Mouse (Mus musculus): Measurements from ENCODE around the gene Adgrg1. TPM values are rescaled to one million over a fixed set of nuclear protein-coding genes. Genes with fewer than 3 reads are reported as not detected.
A peak's percentile ranks its signal among the peaks of the same experiment; 100 is the strongest.

The Adgrg1 gene
- polyA plus RNA-seq, 2 experiments from 2014 or later, result 4.6 to 8.4 TPM

DNA sequence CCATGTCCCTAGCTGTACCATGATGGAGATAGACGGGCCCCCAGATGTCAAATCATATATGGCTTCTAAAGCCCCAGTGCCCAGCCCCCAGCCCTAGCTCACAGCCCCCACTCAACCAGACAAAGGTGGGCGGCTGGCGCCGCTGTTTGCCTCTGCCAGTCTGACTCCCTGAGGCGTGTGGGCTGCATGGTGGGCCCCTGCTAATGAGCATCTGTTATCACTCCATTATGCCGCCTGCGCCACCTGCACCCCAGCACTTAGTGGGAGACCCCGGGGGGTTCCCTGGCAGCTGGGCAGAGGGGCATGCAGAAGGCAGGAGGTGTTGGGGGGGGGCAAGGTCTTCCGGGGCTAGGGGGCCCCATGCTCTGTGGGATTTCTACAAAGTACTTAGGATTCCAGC lies 3.6 kb downstream of the Adgrg1 start:
- no peak for ATAC-seq

DNA sequence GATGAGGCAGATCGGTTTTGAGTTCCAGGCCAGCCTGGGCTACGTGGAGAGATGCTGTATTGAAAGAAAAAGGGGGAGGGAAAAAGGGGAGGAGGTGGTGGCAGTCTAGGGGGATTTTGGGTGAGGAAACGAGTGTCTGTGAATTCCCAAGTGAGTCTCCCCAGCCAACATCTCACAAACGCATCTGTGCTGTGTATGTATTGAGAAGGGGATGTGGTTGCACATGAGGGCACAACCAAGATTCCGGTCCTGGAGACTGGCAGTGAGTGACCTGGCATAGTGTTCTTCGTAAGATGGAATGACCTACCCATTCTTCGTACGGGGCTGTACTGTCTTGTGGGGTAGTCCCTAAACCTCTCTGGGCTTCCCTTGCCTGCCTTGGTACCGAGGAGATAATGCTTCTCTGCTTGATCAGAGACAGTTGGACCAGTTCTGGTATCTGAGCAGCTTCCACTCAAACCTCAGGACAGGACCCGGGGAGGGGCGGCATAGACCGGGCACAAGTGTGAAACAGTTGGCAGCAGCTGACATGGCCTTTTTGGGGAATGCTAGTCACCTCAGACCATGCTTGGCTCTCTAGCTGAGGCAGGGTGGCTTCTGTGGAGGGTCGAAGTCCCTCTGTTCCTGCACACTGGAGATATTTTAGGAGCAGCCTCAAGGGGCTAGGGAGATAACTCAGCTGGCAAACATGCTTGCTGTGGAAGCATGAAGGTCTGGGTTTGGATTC lies 4.2 kb downstream of the Adgrg1 start:
- ATAC-seq, result peak; percentile 23

DNA sequence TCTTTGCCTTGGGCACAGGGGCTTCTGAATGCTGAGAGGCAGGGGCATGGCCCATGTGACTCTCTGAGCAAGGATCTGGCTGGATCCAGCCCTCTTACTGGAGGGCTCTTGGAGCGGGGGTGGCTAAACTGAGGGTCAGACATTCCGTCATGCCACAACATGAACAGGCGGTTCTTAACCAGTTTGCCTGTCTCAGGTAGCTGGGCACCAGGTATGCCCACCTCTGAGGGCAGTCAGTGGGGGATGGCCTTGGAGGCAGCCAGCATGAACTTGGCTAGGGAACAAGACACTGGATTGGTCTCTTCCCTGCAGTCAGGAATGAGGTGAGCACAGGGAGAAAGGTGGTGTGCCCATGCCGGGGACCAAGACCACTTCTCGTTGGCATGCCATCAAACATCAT lies 5.6 kb downstream of the Adgrg1 start:
- no peak for ATAC-seq

DNA sequence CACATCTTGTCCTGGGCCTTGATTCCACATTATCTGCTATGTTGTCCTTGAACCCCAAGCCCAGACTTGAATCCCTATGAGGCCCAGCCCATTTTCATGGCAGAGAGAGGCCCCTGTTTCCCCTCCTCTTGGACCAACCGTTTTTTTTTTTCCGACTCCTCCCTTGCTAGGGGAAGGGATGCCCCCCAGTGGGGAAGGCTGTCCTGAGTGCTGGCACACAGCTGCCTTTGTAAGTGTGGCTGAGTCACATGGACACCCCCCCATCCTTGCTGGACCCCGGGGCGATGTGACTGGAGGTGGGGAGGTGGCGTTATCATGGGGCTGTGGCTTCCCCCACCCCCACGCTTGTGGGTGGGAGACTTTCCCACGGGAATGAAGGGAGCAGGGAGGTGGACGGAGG lies 6.4 kb downstream of the Adgrg1 start:
- no peak for ATAC-seq

DNA sequence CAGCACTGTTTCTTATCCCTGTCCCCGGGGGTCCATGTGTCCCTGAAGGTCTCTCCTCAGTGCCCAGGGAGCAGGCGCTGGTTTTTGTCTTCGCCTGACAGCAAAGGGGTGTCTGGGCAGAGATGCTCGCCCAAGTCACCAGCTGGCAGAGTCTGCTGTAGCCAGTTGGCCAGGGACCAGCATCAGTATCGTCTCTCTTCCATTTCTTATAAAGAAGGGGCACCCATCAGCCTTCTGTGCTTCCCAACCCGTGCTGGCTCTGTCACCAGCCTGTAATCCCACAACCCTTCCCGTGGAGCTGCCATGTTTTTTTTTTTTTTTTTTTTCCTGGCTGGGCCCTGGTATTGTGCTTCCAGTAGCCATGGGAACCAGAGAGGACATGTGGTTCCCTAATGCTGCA lies 7.3 kb downstream of the Adgrg1 start:
- ATAC-seq, result no peak

DNA sequence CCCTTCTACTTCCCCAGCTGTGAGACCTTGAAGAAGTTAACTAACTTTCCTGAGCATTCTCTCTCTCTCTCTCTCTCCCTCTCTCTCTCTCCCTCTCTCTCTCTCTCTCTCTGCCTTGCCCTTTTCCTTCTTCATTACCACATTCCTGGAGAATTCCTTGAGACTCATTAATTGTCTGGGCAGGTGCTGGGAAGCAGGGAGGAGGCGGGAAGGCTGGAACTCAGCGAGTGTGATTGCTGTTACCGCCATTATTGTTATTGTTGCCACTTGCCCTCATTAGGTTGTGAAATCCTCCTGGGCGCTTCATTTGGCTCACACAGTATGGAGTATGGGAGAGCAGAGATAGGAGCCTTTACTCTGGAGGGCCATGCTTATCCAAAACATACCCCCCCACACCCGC lies 8.6 kb downstream of the Adgrg1 start:
- no peak for ATAC-seq

DNA sequence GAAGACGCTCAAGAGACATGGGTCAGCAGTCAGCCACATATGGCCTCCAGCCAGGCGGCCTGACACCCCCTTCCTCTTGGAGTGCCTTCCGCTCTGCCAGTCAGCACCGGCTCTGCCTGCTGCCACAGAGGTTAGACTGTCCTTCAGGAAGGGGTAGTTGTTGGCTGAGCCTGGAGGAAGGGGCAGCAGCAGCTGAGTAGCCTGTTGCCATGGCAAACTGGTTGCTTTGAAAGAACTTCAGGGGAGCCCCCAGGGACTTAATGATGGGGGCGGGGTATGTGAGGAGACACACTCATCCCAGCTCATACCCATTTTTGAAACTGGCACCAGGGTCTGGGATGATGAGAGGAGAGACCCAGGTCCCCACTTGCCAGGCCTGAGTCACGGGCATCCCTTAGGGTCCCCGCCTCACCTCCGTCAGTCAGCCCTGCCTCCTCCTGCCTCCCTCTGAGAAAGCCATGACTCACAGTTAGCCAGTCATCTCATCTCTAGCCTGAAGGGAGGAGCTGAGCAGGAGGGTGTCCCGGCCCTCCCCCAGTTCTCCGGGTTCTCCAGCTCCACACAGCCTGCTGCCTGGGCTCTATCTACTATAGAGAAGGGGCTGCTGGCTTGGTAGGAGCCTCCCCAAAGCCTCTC lies 9.4 kb downstream of the Adgrg1 start:
- ATAC-seq, result no peak

DNA sequence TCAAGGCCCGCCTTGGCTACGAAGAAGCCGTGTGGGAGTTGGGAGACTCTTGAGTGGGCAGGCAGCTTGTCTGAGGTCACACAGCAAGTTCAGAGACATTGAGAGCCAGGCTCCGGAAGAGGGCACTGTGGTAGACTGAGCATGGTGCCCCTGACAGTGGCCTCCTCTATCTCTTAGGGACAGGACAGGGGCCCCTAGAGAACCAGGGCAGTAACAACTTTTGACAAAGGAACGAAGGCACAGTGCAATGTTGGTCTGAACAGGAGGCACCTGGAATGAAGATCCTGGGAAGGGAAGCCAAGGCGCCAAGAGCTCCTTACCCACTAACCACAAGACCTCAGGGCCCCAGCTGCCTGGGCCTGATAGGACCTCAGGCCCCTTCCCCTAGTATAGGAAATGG lies 10.5 kb downstream of the Adgrg1 start:
- no peak for ATAC-seq

DNA sequence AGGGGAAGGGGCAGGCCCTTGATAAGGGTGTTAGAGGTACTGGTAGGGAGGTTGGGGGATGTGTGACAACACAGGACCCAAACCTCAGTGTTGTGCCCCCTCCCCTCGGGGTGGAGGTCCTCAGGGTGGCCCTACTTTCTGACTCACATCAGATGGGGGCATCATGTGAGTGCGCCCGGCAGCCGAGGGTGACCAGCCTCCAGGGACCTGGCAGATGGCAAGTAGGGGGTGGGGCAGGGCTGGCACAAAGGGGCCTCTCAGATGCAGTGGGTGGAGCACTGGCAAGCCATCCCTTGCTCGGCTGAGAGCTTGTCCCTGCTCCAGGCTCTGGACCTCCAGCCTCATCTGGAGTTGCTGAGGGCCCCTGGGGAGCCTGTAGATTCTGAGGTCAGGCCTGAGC lies 12.1 kb downstream of the Adgrg1 start:
- no peak for ATAC-seq

DNA sequence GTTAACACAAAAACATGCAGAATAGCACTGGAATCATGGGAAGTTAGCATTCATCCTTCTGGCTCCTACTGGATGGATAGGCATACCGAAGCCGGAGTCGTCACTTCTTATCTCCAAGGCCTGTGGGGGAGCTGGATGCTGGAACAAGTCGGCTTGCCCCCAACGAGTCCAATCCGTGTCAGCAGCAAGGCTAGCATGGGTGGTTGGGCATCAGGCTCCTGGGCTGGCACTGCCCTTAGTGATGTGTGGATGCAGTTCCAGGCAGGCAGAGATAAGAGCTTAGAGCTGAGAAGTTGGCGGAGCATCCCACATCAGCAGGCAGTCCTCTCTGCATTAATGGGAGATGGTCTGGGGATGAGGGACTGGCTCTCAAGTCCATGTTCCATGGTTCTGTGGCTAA lies 13.0 kb downstream of the Adgrg1 start:
- no peak for ATAC-seq

DNA sequence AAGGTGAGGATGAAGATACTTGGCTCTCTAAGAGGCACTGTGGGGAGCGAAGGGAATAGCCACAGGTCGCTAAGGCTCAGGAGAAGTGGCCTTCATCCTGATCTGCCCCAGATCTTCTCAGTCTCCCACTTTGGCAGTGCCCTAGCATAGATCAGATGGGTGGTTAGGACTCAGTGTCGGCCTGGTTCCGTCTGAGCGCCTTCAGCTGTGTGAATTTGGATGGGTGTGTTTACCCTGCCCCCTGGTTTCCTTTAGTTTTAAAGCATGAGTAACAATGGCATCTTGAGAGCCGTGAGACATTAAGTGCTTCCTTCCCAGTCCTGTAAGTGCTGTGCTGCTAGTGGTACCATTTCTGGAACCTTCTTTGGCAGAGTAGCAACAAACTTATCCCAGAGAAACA lies 14.1 kb downstream of the Adgrg1 start:
- ATAC-seq, result no peak

DNA sequence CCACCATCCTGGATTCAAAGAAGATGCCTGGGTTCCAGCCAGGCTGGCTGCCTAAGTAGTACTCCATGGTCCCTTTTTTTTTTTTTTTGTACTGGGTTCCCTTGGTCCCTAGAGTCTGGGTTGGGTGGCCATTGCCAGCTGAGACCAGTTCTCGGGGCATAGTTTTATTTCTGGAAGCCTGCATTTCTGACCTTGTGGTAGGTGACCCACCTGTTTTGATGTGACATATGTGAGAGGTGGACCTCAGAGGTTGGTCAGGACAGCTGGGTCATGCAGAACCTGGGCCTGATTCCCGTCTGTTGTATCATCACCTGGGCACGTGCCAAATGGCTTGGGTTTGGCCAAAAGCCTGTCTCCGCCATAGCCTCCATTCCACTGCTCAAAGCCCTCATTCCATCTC lies 15.2 kb downstream of the Adgrg1 start:
- no peak for ATAC-seq

DNA sequence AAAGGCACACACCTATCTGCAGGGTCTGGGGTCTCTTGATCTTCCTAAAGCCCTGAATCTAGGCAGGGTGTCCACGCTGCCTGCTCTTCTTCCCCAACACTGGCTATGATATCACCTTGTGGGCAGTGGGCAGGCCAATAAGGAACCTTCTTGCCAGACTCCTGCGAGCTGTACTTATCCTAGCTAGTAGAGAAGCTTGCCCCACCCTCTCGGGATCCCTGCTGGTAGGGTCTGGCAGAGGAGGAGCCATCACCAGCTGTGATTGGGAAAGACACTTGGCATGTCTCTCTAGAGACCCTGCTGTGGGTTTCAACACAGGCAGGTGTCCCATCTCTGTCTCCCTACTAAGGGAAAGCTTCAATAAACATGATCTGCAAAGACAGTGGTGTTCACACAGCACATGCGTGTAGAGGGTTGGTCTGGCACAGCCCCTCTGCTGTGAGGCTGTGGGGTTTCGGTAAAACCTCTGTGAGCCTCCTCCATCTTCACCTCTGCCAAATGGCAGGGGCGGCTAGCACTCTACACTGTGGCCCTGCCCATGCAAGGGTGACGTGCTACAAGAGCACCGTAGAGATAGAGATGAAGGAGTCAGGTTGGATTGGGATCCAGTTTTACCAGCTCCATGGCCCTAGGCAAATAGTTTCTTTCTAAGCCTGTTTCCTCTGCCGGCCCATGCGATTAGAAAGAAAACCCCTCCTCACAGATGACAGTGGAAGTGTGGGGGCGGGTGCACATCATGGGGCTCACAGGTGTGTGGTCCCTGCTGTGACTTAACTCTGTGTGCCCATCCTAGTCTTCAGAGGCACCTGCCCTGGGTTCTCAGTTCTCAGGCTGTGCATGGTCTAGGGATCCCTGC lies 16.3 kb downstream of the Adgrg1 start:
- ATAC-seq, result no peak

DNA sequence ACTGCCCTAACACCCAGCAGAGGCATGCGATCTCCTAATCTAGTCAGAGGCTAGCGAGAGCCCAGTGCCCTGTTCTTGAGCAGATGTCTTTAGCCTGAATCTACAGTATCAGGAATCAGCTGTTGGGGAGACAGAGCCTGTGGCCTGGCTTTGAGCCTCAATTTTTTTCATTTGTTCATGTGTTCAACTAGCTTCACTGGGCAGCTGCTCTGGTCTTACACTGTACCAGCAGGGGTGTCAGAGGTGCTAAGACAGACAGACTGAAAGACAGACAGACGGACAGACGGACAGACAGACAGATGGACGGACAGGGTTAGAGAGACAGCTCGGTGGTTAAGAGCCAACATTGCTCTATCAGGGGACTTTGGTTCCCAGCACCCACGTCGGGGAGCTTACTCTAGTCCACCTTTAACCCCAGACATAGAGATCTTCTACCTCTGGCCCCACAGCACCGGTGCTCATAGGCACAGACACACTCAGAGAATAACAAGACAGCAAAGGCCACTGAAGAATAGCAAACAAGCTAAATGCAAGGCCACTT lies 17.0 kb downstream of the Adgrg1 start:
- ATAC-seq, result no peak

DNA sequence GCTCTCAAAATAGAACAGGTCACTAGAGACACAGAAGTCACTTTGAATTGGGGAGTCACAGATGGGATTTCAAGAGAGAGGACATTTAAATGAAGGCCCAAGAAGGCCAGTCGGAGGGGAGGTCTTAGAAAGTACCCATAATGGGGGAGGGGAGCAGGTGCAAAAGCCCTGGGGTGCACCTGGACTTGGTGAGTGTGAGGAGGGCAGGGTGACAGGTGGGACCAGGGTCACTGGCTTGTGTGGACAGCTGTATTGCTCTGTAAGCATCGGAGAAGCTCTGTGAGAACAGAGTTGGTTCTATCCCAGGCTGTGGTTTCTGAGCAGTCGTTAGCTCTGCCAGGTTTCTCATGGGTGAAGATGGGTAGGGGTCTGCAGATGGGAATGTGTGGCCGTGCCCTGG lies 17.5 kb downstream of the Adgrg1 start:
- no peak for ATAC-seq

DNA sequence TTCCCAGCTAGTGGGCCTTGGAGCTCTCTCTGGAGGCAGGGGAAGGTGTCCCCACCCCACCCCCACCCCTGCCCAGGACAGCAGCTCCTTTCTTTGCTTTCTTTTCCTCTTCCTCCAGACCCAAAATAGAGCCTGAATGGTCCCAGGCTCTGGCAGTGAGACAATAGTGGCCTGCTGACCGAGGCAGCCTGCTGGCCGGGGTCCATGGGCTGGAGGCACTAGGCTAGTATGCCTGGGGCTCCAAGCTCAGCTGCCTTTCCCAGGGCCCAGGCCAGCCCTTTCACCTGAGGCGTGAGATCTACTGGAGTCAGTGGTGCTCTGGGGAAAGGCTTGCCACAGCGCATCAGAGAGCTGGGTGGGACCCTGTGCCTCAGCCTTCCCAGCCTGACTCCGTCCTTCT lies 18.0 kb downstream of the Adgrg1 start:
- no peak for ATAC-seq

DNA sequence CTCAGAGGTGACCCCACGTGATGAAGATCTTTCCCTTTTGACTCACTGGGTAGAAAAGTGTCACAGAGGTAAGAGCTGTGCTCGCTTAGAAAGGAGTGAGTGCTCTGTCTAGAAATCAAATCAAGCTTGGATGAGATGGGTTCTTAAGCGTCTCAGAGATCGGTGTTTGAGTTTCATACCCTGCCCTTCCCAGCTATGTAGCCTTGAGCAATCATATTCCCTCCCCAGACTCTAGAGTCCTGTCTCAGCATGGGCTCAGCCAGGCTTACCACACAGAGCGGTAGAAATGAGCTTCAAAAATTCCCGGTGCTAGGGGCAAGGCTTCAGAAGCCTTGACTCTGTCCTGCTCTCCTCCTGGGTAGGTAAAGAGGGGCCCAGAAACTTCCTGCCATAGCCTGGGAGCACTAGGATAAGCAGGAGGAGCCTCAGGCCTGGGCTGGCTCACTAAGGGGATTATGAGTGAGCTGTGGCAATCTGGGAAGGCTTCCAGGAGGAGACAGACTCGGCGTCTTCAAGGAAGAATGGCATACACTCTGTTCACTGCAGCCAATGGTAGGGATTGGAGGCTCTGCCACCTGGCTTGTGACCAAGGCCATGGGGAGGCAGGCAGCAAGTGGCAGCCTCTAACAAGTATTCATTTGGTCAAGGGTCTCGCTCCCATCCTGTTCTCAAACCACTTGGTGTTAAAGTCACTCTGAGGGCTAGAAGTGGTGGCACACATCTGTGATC lies 18.6 kb downstream of the Adgrg1 start:
- ATAC-seq, result no peak

DNA sequence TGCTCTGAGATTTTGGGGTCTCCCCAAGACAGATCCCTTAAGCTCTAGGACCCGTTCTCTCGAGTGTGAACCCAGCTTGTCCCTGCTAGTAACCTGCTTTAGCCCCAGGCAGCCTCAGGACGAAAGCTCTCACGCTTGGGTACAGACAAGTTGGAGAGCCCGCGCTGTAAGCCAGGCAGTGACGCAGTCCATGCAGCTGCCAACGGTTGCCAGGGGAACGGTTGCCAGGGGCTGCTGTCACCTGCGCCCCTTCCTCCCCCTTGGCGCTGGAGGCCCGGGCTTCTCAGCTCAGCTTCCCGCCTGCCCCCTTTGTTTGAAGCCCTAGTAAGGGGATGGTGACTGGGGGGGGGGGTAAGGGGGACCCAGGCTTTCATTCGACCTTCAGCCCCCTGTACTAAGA lies 19.5 kb downstream of the Adgrg1 start:
- no peak for ATAC-seq

DNA sequence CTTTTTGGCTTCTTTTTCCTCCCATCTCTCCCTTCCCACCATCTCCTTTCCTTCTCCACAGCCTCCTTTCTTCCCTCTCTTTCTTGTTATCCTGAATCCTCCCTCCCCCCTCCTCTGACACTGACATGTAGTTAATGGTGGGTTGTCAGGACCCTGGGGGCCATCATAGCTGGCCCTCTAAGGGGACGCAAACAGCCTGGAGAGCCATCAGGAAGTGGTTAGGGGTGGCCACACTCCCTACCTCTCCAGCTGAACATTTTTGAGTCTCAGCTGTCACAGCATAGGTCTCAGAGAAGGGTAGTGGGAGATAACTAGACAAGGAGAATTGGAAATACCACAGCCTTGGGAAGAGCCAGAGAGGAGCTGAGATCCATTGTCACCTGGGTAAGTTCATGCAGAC lies 20.0 kb downstream of the Adgrg1 start:
- no peak for ATAC-seq

DNA sequence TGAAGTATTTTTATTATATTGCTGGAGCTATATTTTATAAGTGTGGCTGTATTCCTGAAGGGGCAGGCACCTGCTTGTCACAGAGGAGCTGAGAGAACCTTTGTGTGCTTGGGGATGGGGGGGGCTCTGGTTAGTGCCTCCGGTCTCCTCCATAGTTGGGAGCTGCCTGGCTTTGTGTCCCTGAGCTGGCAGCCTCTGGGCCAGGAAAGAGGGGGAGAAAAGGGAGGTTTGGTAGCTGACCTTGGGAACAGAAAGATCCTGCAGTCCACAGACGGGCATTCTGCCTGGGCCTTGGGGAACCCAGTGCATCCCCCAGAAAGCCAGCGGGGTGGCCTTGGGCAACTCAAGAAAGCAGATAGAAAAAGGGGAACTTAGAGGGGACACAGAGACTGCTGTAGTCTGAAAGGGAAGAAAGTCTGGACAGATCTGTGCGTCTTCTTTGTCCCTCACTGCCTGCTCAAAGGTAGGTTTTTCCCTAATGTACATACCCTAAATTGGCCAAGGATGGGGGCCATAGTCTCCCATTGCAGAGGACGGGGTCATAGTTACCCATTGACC lies 20.9 kb downstream of the Adgrg1 start:
- no peak for ATAC-seq

DNA sequence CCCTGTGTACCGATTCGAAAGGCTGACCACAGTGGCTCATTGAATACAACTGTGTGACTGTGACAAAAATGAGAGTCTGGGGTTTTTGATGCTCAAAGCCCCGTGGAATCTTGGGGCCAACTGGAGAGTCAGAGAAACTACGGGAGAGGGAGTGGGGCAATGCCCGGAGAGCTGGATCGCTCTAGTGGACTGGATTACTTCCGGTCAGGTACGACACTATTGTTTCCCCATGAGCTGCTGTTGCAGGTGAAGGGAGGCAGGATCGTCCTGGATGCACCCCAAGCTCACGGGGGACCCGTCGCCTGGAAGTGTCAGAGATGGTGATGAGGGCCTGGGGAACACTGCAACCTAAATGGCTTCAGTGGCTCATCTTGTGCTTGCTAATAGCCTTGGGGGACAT lies 21.5 kb downstream of the Adgrg1 start:
- no peak for ATAC-seq
